Mouse (Mus musculus) left cerebral cortex, postnatal 10 days (tissue): ENCODE measurements around the gene Tmem56. TPM values are rescaled to one million over a fixed set of nuclear protein-coding genes. Genes with fewer than 3 reads are reported as not detected.

Source experiments
- DNase-seq, 2 experiments: peaks; one replicate each; pipeline ENCODE4 v3.0.0; 2021 to 2022; ENCODE audit warnings: low spot score in 2 of 2, mixed read lengths in 1 of 2; ENCODE audit errors: extremely low spot score in 1 of 2
- intact Hi-C: fragments of 180-260 bp; cut with DNase I; formaldehyde crosslinking; loops from one replicate; pipeline ENCODE4 v1.15.1; 2025
- total RNA-seq, 2 experiments: library from RNA; stranded (reverse); gene quantifications; 2 replicates each; pipeline ENCODE4 v1.2.3; 2021

The Tmem56 gene
- 10 to 100 TPM; 25.7 to 28.5 TPM for total RNA-seq

- intact Hi-C loops = no loop called here
- DNase-seq = no peak
Measured at GRCm38 (mm10) chr3:121282998-121283397, at the start of gene Tmem56. TSS of gene Tmem56 (minus strand) at chr3:121283098.

- intact Hi-C loops = no loop called here
- no peak for DNase-seq
Measured at GRCm38 (mm10) chr3:121330244-121330646, 47.3 kb upstream of the Tmem56 start.

- intact Hi-C loops = no loop called here
Measured at GRCm38 (mm10) chr3:121329647-121330046, 46.7 kb upstream of the Tmem56 start.

DNA sequence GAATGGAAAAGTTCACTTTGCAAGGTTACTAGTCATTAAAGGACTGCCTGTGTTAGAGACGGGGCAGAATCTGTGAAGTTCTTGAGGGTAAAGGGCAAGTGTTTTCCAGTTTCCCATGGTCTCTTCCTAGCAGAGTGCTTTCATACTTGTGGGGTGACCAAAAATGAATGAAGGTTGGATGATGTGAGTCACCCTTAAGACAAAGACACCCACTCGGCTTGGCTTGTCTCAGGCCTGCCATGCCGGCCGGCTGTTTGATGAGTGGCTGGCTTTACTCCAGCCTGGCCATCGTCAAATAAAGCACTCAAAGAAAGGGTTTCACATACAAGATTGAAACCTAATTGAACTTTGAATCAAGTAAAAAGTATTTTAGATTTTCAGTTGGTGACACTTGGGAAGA is 44.5 kb upstream of the Tmem56 start:
- no peak for DNase-seq
- intact Hi-C loops = no loop called here

More at GRCm38 (mm10) chr3:121329647-121330046, 46.7 kb upstream of the Tmem56 start:
- DNase-seq = no peak

GRCm38 (mm10) chr3:121323371-121323770 is 40.5 kb upstream of the Tmem56 start:
- intact Hi-C loops = no loop called here
- no peak for DNase-seq

- intact Hi-C loops = no loop called here
- no peak for DNase-seq
Measured at GRCm38 (mm10) chr3:121320896-121321295, 38.0 kb upstream of the Tmem56 start.

DNA sequence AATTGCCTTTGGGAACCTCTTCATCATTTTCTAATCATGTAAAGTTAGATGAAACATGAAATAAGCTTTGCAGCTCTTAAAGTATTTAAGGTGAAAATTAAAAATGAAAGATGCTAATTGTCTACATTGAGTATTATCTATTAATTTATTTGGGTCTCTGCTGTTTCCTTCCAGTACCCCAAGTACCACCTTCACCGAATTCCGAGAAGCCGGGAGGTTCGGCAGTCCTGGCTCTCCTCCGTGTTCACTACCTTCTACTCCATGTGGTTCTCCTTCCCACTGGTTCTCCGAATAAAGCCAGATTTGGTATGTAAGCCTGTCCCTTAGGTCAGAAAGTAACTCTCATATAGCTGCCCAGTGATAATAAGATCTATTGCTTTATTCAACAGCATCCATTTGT is 37.0 kb upstream of the Tmem56 start:
- intact Hi-C loops = no loop called here
- no peak for DNase-seq

- intact Hi-C loops = no loop called here
- DNase-seq = no peak
Measured at GRCm38 (mm10) chr3:121315498-121315897, 32.6 kb upstream of the Tmem56 start.

DNA sequence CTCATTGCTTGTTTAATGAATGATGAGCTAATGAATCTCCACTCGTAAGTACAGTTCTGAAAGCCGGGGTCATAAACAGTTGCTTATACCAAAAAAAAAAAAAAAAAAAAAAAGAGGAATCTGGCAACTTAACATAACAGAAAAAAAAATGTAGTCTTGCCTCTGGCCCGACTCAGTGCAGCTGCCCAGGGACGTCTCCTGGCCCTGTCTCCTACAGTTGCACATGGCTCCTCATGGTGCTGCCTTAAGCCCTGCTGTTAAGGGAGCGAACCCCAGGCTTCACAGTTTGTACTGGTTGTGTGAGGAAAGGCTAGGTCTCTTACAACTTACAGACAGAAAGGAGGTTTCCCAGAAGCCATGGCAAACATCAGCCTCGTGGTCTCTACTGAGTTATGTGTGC is 31.3 kb upstream of the Tmem56 start:
- DNase-seq = no peak
- intact Hi-C loops = no loop called here

DNA sequence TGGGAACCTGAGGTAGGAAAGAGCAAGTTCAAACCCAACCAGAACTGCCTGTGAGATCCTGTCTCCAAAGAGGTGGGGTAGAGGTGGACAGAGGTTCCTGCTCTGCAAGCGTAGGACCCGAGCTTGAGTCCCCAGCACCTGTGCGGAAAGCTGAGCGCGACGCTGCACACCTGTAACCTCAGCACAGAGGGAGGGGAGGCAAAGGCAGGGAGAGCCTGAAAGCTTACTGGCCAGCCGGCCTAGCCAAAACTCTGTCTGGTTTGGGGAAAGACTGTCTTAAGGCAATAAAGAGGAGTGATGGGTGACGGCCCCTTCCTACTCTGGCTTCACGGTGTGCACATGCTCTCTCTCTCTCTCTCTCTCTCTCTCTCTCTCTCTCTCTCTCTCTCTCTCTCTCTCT is 30.1 kb upstream of the Tmem56 start:
- DNase-seq = no peak
- intact Hi-C loops = no loop called here

- no peak for DNase-seq
- intact Hi-C loops = no loop called here
Measured at GRCm38 (mm10) chr3:121312426-121312825, 29.5 kb upstream of the Tmem56 start.

GRCm38 (mm10) chr3:121309896-121310714 is 27.2 kb upstream of the Tmem56 start:
- intact Hi-C loops = loop anchor here (5.0 to 10.0 kb wide), 4 partner anchors 117 to 455 kb away; partner anchors contain the start of gene Cnn3
- peak in 1 of 2 experiments; percentile 25 for DNase-seq

GRCm38 (mm10) chr3:121309429-121309828 is 26.5 kb upstream of the Tmem56 start:
- intact Hi-C loops = loop anchor here (5.0 to 10.0 kb wide), 4 partner anchors 118 to 455 kb away; partner anchors contain the start of gene Cnn3
- no peak for DNase-seq

- intact Hi-C loops = loop anchor here (5.0 to 10.0 kb wide), 4 partner anchors 118 to 456 kb away; partner anchors contain the start of gene Cnn3
- DNase-seq = no peak
Measured at GRCm38 (mm10) chr3:121308935-121309334, 26.0 kb upstream of the Tmem56 start.

GRCm38 (mm10) chr3:121307532-121308234 is 24.8 kb upstream of the Tmem56 start:
- intact Hi-C loops = loop anchor here (5.0 to 10.0 kb wide), 4 partner anchors 120 to 457 kb away; partner anchors contain the start of gene Cnn3
- DNase-seq = peak; percentile 69 to 72

DNA sequence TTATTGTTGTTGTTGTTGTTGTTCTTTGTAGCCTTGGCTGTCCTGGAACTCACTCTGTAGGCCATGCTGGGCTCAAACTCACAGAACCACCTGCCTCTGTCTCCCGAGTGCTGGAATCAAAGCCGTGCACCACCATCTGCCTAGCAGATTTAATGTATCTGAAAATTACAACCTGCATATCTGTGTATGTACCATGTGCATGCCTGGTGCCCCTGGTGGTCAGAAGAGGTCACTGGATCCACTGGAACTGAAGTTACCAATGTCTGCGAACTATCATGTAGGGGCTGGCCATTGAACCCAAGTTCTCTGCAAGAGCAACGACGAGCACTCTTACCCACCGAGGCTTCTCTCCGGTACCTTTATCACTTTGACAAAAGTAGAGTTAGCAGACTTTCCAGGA is 23.7 kb upstream of the Tmem56 start:
- DNase-seq = no peak

DNA sequence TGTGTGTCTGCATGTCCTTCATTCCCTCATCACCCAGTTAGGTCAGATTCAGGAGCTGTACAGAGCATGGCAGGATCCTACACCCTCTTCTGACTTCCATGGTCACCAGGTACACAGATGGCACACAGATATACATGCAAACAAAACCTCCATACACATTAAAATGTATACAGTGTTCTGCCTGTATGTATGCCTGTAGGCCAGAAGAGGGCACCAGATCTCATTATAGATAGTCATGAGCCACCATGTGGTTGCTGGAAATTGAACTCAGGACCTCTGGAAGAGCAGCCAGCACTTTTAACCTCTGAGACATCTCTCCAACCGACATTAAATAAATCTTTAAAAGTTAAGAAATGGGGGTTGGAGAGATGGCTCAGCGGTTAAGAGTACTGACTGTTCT is 11.3 kb upstream of the Tmem56 start:
- DNase-seq = no peak
- intact Hi-C loops = loop anchor here (5.0 kb wide), 1 partner anchor 122 kb away; the partner anchor contains the start of gene Rwdd3

More for the DNA sequence above, 23.7 kb upstream of the Tmem56 start:
- intact Hi-C loops = loop anchor here (5.0 to 10.0 kb wide), 4 partner anchors 121 to 458 kb away; partner anchors contain the start of gene Cnn3

- DNase-seq = peak; percentile 97 to 98
- intact Hi-C loops = loop anchor here (5.0 kb wide), 1 partner anchor 119 kb away; the partner anchor contains the start of gene Rwdd3
Measured at GRCm38 (mm10) chr3:121291560-121292258, 8.8 kb upstream of the Tmem56 start, which contains the start of gene Alg14. TSS of gene Alg14 (plus strand) at chr3:121291773.

GRCm38 (mm10) chr3:121291225-121291559 is 8.3 kb upstream of the Tmem56 start:
- no peak for DNase-seq
- intact Hi-C loops = loop anchor here (5.0 kb wide), 1 partner anchor 119 kb away; the partner anchor contains the start of gene Rwdd3
